Mouse (Mus musculus) heart, adult 2 months (tissue): ENCODE measurements around the gene Pkm. TPM values are rescaled to one million over a fixed set of nuclear protein-coding genes. Genes with fewer than 3 reads are reported as not detected.

ENCODE experiments used
- DNase-seq, 2 experiments: peaks; one replicate each; pipeline ENCODE4 v3.0.0; 2021
- H3K27ac ChIP-seq: fragments of 200-600 bp; 2 replicates; pipeline ENCODE4 v1.8.1; 2022
- H3K27me3 ChIP-seq: fragments of 200-500 bp; 2 replicates; pipeline ENCODE4 v1.6.1; 2012; ENCODE audit warnings: mild to moderate bottlenecking, low read length, inconsistent platforms, mixed read lengths; ENCODE audit not compliant: control insufficient read depth, insufficient read depth
- H3K36me3 ChIP-seq: fragments of 200-500 bp; 2 replicates; pipeline ENCODE4 v1.6.1; 2012; ENCODE audit warnings: low read length, inconsistent platforms; ENCODE audit not compliant: control insufficient read depth, insufficient read depth
- H3K4me1 ChIP-seq: fragments of 200-500 bp; 2 replicates; pipeline ENCODE4 v1.6.1; 2011; ENCODE audit warnings: low read length; ENCODE audit not compliant: control insufficient read depth, insufficient read depth
- H3K4me3 ChIP-seq: fragments of 200-600 bp; 2 replicates; pipeline ENCODE4 v1.8.1; 2022
- H3K79me2 ChIP-seq: fragments of 200-500 bp; replicated peaks from 2 replicates; pipeline ENCODE4 v1.6.1; 2012; ENCODE audit warnings: mild to moderate bottlenecking, inconsistent platforms, low read length, moderate library complexity, mixed read lengths; ENCODE audit not compliant: control insufficient read depth, insufficient read depth
- H3K9ac ChIP-seq: fragments of 200-500 bp; 2 replicates; pipeline ENCODE4 v1.6.1; 2012; ENCODE audit warnings: low read depth, mild to moderate bottlenecking, control low read depth, inconsistent platforms, low read length, mixed read lengths
- CTCF ChIP-seq: fragments of 200-600 bp; IDR thresholded peaks from 2 replicates; pipeline ENCODE4 v1.8.1; 2022; ENCODE audit warnings: antibody characterized with exemption, mild to moderate bottlenecking, moderate library complexity
- EP300 ChIP-seq: fragments of 200-500 bp; IDR thresholded peaks from 2 replicates; pipeline ENCODE4 v1.6.1; 2011; ENCODE audit warnings: low read depth, low read length, control low read depth; ENCODE audit not compliant: insufficient read depth
- POLR2A ChIP-seq: fragments of 200-500 bp; IDR thresholded peaks from 2 replicates; pipeline ENCODE4 v1.6.1; 2011; ENCODE audit warnings: mild to moderate bottlenecking, low read depth, low read length, control low read depth; ENCODE audit not compliant: insufficient read depth
- WGBS: fragments of 180-500 bp; shearing (Covaris S2); methylation state at CpG from one replicate; pipeline ENCODE4 v1.1.7; 2018; 5-methylcytosine and 5-hydroxymethylcytosine counted together
- intact Hi-C: fragments of 180-260 bp; cut with DNase I; formaldehyde crosslinking; loops from one replicate; pipeline ENCODE4 v1.15.1; 2025
- polyA plus RNA-seq: library from polyadenylated mRNA; depleted of rRNA; stranded (reverse); fragments of >200 nt; gene quantifications from 2 replicates; pipeline ENCODE4 v1.2.3, GENCODE M21; 2012
- total RNA-seq, 2 experiments: library from RNA; stranded (reverse); gene quantifications; 2 replicates each; pipeline ENCODE4 v1.2.3; 2021

The Pkm gene
- total and polyA plus RNA-seq, 3 experiments, result 1,073 to 1,773 (median 1,081) TPM

DNA sequence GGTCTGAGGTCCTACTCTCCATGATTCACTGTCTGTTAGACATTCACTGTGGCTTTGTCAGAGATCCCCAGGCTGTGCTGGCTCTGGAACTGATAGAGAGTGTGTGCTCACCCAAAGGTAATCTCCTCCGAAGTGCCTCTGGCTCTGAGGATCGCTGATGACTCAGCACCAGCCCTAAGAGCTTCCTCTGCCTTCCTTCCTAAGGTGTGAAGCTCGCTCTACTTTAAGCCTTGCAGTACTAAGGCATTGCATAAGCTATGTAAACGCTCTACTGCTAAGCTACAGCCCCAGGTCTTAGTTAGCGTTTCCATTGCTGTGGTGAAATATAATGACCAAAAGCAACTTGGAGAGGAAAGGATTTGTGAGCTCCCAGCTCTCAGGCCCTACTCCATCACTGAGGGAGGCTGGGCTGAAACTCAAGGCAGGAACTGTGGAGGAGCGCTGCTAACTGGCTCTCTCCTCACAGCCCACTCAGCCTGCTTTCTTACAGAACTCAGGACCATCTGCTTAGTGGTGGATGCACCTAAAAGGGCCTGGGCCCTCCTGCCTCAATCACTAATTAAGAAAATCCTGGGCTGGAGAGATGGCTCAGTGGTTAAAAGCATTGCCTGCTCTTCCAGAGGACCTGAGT is 31.4 kb downstream of the Pkm start:
- Histone ChIP-seq H3K79me2 (no peaks in the 10 kb centered on the region), H3K9ac (no peak overlapping the region), H3K27ac (no peak overlapping the region), H3K27me3 (no peaks in the 10 kb centered on the region), H3K36me3 (no peaks in the 10 kb centered on the region), H3K4me3 (no peak overlapping the region), H3K4me1 (peaks cover 2% of the 10 kb centered on the region)
- intact Hi-C loops, result no loop called here
- no peak for DNase-seq
- TF ChIP-seq EP300, result no peak
- TF ChIP-seq CTCF, result no peak
- no peak for TF ChIP-seq POLR2A
- 31% methylated on average over 6 of the region's 6 CpGs for WGBS

DNA sequence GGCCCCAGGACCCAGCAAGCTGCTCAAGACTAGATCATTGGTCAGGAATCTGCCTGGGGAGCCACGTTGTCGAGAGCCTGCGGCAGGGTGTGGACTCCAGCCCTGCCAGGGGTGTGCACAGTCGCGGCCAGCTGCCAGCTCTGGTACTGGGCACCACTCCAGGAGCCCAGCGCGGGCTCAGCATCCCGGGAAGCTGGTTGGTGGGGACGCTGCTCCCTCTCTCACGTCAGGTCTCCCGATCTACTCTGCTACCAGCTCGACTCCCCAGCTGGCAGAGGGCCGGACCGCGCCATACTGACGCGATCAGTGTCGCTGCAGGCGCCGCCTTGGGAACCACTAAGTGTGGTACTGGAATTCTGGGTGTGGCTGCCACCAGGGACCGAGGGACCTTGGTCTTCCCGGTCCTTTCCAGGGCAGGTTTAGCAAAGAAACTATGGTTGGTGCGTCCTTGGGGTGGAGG is 35.5 kb downstream of the Pkm start:
- 1% methylated on average over 23 of the region's 23 CpGs for WGBS
- peak; percentile 84 to 87 for DNase-seq
- Histone ChIP-seq H3K9ac (no peak overlapping the region; the same call in 1 of the 2 replicates), H3K79me2 (no peaks in the 10 kb centered on the region), H3K27ac (no peak overlapping the region), H3K27me3 (no peaks in the 10 kb centered on the region), H3K4me1 (peaks cover 4% of the 10 kb centered on the region), H3K36me3 (no peaks in the 10 kb centered on the region), H3K4me3 (peak overlapping the region; percentile 27)
- intact Hi-C loops, result no loop called here
- TF ChIP-seq POLR2A, result no peak
- no peak for TF ChIP-seq CTCF
- no peak for TF ChIP-seq EP300

DNA sequence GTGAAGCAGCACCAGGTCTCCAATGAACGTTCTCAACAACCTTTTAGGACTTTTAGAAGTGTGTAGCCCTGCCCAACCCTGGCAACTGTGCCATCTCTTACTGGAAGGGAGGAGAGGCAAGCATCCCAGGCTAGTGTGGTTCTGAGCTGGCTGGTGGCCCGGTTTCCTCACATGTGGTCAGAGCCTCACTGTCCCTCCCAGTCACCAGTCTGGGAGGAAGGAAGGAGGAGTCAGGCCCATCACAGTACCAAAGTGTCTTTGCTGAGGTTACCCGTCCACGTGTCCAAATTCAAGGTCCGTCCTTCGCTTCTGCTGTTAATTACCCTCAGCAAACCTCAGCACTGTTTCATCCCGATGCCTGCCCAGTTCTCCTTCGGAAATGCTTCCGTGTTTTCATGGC is 36.0 kb downstream of the Pkm start:
- Histone ChIP-seq H3K27ac (no peak overlapping the region), H3K9ac (no peak overlapping the region; the same call in 1 of the 2 replicates), H3K79me2 (no peaks in the 10 kb centered on the region), H3K4me3 (peak overlapping the region; percentile 27; the same call in 1 of the 2 replicates), H3K36me3 (no peaks in the 10 kb centered on the region), H3K4me1 (peaks cover 4% of the 10 kb centered on the region), H3K27me3 (no peaks in the 10 kb centered on the region)
- intact Hi-C loops, result no loop called here
- DNase-seq, result peak; percentile 37 to 52
- TF ChIP-seq CTCF (no peak), EP300 (no peak), POLR2A (no peak)
- WGBS, result 40% methylated on average over 9 of the region's 9 CpGs

DNA sequence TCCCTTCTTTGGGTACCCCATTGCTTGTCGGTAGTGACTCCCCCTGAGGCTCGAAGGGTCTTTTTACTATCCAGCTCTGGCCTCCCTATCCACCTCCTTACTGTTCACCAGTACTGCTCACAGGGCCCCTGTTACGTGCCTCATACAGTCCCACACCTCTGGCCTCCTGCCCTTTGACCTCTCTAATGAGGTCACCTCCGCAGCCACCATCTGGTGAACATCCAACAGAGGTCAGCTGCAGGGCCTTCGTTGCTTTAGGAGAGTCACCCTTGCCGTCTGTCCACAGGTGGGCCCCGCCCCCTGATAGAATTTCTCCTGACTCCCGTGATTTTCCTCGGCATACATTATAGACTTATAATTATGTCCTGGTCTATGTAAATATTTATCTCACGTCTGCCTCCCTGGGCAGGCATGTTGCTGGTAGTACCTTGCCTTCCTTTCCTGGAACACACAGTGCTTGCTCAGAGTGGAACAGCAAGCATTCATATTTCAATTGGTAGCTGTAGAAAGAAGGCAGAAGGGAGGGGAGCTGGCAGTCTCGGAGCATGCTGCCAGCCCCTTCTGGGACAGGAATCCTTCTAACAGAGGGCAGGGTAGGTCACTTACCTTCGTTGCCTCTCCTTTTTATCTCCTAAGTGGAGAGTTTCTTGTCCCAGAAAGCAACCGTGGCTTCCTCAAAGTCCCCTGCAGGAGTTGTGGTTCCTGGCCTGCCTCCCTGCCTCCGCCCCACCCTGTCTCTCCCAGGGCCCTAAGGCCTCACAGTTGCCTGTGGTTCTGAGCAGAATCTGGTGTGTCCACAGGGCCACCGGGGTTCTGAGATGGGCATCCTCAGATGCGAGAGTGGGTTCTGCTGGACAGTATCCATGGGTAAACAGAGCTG is 38.6 kb downstream of the Pkm start:
- Histone ChIP-seq H3K27ac (no peak overlapping the region), H3K4me1 (peaks cover 4% of the 10 kb centered on the region), H3K27me3 (no peaks in the 10 kb centered on the region), H3K9ac (no peak overlapping the region), H3K79me2 (no peaks in the 10 kb centered on the region), H3K4me3 (no peak overlapping the region), H3K36me3 (no peaks in the 10 kb centered on the region)
- intact Hi-C loops, result no loop called here
- TF ChIP-seq CTCF (no peak), POLR2A (no peak), EP300 (no peak)
- no peak for DNase-seq
- 54% methylated on average over 16 of the region's 16 CpGs for WGBS

DNA sequence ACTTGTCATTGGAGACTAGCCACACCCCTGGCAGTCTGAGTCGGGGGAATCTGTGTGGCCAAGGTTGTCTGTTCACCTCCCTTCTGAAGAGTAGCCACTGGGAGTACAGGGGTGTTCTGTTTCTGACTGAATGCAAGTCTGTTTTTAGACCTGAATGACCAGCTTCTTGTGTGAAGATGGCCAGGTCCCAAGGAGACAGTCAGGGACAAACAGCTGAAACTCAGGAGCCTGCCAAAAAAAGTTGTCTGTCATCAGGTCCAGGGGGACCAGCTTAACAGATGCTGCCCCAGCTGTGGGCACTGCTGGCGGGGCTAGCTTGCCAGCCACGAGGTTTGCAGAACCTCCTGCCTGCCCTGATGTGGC is 39.3 kb downstream of the Pkm start:
- peaks cover 4% of the 10 kb centered on the region for H3K4me1 ChIP-seq
- no peaks in the 10 kb centered on the region for H3K79me2 ChIP-seq
- H3K36me3 ChIP-seq, result no peaks in the 10 kb centered on the region
- DNase-seq, result peak in 1 of 2 experiments; percentile 22
- no peak overlapping the region for H3K27ac ChIP-seq
- H3K4me3 ChIP-seq, result no peak overlapping the region
- WGBS, result 22% methylated on average over 3 of the region's 3 CpGs
- no peak for TF ChIP-seq CTCF
- no peak for TF ChIP-seq EP300
- TF ChIP-seq POLR2A, result no peak
- intact Hi-C loops, result no loop called here
- no peaks in the 10 kb centered on the region for H3K27me3 ChIP-seq
- no peak overlapping the region for H3K9ac ChIP-seq

DNA sequence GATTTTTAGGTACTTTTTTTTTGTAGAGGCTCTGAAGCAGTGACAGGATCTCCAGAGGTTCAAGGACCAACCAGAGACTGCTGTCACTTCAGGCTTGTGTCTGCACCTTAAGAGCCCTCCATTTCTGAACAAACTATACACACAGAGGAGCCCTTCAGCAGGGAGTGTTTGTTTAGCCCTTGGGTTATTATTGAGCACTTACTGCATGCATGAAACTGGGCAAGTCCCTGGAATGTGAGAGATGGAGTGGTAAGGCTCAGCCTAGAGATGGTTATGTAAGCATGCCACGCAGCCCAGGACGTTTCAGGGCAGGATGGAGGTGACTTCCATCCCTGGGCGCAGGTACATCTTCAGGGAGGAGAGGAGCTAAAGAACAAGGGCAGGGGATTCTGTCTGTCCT is 40.2 kb downstream of the Pkm start:
- Histone ChIP-seq H3K4me1 (peaks cover 4% of the 10 kb centered on the region), H3K27ac (no peak overlapping the region), H3K79me2 (no peaks in the 10 kb centered on the region), H3K9ac (no peak overlapping the region), H3K4me3 (no peak overlapping the region), H3K27me3 (no peaks in the 10 kb centered on the region), H3K36me3 (no peaks in the 10 kb centered on the region)
- TF ChIP-seq CTCF (no peak), POLR2A (no peak), EP300 (no peak)
- intact Hi-C loops, result no loop called here
- DNase-seq, result no peak
- WGBS, result 83% methylated on average over 3 of the region's 3 CpGs
